In the genomic region with DNA sequence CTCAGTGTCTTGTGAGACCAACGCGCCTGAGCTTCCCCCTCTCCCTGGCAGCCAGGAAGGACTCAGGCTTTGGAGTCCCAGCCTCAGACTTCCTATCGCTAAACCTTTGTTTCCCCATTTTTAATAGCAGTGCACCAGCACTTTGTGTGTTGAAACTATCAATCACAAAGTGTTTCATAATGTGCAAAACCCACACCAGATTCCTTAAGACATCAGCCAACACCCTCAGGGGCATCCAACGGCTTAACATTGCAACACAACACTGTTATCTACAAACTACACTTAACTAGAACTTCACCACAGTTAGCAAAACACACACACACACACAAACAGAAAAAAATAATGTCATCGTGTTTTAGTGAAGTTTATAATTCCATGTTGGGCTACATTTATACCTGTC, we compare ENCODE assay signal across 25 mouse cellular contexts. TPM values are rescaled to one million over a fixed set of nuclear protein-coding genes. Genes with fewer than 3 reads are reported as not detected.
A peak's percentile ranks its signal among the peaks of the same experiment; 100 is the strongest.
DNase-seq lines count a peak whose midpoint lies in the region; ATAC-seq and TF ChIP-seq lines count a peak whose summit lies in the region.
"Had no signal": no experiment of that assay in that cellular context is flagged by ENCODE, and none has a peak within 500 bp of the region (broad histone marks: within the 10 kb centered on the region; RNA-seq: fewer than 3 reads in every experiment).

No protein-coding gene starts in this region.

- WGBS in heart, embryonic 14.5 days, result 77% methylated on average over 4 of the region's 5 CpGs
- WGBS in heart, embryonic 12.5 days, result 67% methylated on average over 5 of the region's 5 CpGs
- 33% methylated on average over 5 of the region's 5 CpGs for WGBS in thymus, adult 2 months
- 17% methylated on average over 5 of the region's 5 CpGs for WGBS in liver, embryonic 15.5 days (ENCODE audit: insufficient replicate concordance)

- no peak for TF ChIP-seq CTCF in thymus, adult 2 months (IDR thresholded peaks at IDR 0.05; ENCODE audit: borderline replicate concordance, control insufficient read depth, extremely low read depth, insufficient read depth, low read length, poor library complexity)

- no peak for TF ChIP-seq POLR2A in thymus, adult 2 months (IDR thresholded peaks at IDR 0.05; ENCODE audit: control insufficient read depth, extremely low read depth, insufficient read depth, low read length, poor library complexity)

- DNase-seq in thymus, adult 2 months, result no peak
- no peak for DNase-seq in thymus, postnatal 25 days
- no peak for DNase-seq in urinary bladder, postnatal 14 days (ENCODE audit: low spot score)
- DNase-seq: cerebellum, adult 9-11 months; gastrocnemius, postnatal 36 days; heart, postnatal 36 days; kidney, adult 11 months; kidney, postnatal 10 days; right cerebral cortex, adult 18-20 months had no signal

- no peaks in the 10 kb centered on the region for H3K4me1 ChIP-seq in heart, embryonic 14.5 days (ENCODE audit: control insufficient read depth in 2 of 2, insufficient read depth in 2 of 2, low read length in 2 of 2)
- no peaks in the 10 kb centered on the region for H3K4me1 ChIP-seq in heart, embryonic 12.5 days (replicated peaks)
- peaks cover 63% of the 10 kb centered on the region for H3K4me1 ChIP-seq in thymus, adult 2 months (replicated peaks; ENCODE audit: control insufficient read depth, insufficient read depth, low read length)
- H3K4me1 ChIP-seq in liver, embryonic 15.5 days (replicated peaks), result peaks cover 16% of the 10 kb centered on the region
- H3K4me1 ChIP-seq: embryonic facial prominence, embryonic 12.5 days; forebrain, embryonic 15.5 days; limb, embryonic 12.5 days; lung, embryonic 15.5 days; neural tube, embryonic 12.5 days had no signal

- no peak overlapping the region for H3K4me2 ChIP-seq in heart, embryonic 14.5 days (ENCODE audit: low read length)
- H3K4me2 ChIP-seq in heart, embryonic 12.5 days, result no peak overlapping the region
- H3K4me2 ChIP-seq in liver, embryonic 15.5 days, result no peak overlapping the region
- H3K4me2 ChIP-seq: embryonic facial prominence, embryonic 12.5 days; forebrain, embryonic 15.5 days; heart, embryonic 13.5 days; limb, embryonic 12.5 days; lung, embryonic 15.5 days; midbrain, embryonic 12.5 days; neural tube, embryonic 12.5 days had no signal

- ATAC-seq in heart, embryonic 14.5 days (ENCODE audit: insufficient number of reproducible peaks, insufficient read depth, low FRiP score, low read depth), result no peak
- no peak for ATAC-seq in heart, embryonic 12.5 days (ENCODE audit: insufficient number of reproducible peaks, low FRiP score)
- no peak for ATAC-seq in liver, embryonic 15.5 days (ENCODE audit: insufficient read depth)
- ATAC-seq in monocyte, adult 5-6 weeks (replicated peaks; ENCODE audit: insufficient number of reproducible peaks, low FRiP score, low TSS enrichment, poor library complexity, severe bottlenecking), result 0 out of 2 replicates have a peak, but pooled peaks have one; percentile 12
- no peak for ATAC-seq in CD4-positive, CD25-positive, alpha-beta regulatory T cell, adult 4 months
- ATAC-seq: forebrain, embryonic 15.5 days; hindbrain, postnatal 0 days had no signal

- H3K9me3 ChIP-seq in heart, embryonic 14.5 days (ENCODE audit: control insufficient read depth, low read length), result no peaks in the 10 kb centered on the region
- no peaks in the 10 kb centered on the region for H3K9me3 ChIP-seq in heart, embryonic 12.5 days (replicated peaks)
- H3K9me3 ChIP-seq in liver, embryonic 15.5 days (replicated peaks), result no peaks in the 10 kb centered on the region
- H3K9me3 ChIP-seq: embryonic facial prominence, embryonic 12.5 days; forebrain, embryonic 15.5 days; heart, embryonic 13.5 days; limb, embryonic 12.5 days; lung, embryonic 15.5 days; midbrain, embryonic 12.5 days; neural tube, embryonic 12.5 days had no signal

- H3K4me3 ChIP-seq in heart, embryonic 14.5 days (ENCODE audit: control insufficient read depth in 1 of 2, insufficient read depth in 1 of 2, low read depth in 1 of 2, low read length in 2 of 2), result no peak overlapping the region
- no peak overlapping the region for H3K4me3 ChIP-seq in heart, embryonic 12.5 days
- H3K4me3 ChIP-seq in thymus, adult 2 months (ENCODE audit: control insufficient read depth, insufficient read depth, low read length), result no peak overlapping the region
- H3K4me3 ChIP-seq in liver, embryonic 15.5 days (replicated peaks), result no peak overlapping the region
- H3K4me3 ChIP-seq: embryonic facial prominence, embryonic 12.5 days; erythroblast, embryonic 14.5 days; forebrain, embryonic 15.5 days; heart, embryonic 13.5 days; limb, embryonic 12.5 days; lung, embryonic 15.5 days; midbrain, embryonic 12.5 days; neural tube, embryonic 12.5 days had no signal

- H3K9ac ChIP-seq in heart, embryonic 14.5 days (ENCODE audit: low read length), result peak overlapping the region; percentile 25; the same call in 1 of the 2 replicates
- no peak overlapping the region for H3K9ac ChIP-seq in heart, embryonic 12.5 days
- no peak overlapping the region for H3K9ac ChIP-seq in liver, embryonic 15.5 days
- H3K9ac ChIP-seq: embryonic facial prominence, embryonic 12.5 days; forebrain, embryonic 15.5 days; heart, embryonic 13.5 days; limb, embryonic 12.5 days; lung, embryonic 15.5 days; midbrain, embryonic 12.5 days; neural tube, embryonic 12.5 days had no signal

- H3K36me3 ChIP-seq in heart, embryonic 14.5 days (ENCODE audit: control insufficient read depth, insufficient read depth, low read length), result no peaks in the 10 kb centered on the region
- no peaks in the 10 kb centered on the region for H3K36me3 ChIP-seq in heart, embryonic 12.5 days
- no peaks in the 10 kb centered on the region for H3K36me3 ChIP-seq in thymus, adult 2 months (ENCODE audit: control insufficient read depth, insufficient read depth, low read length)
- H3K36me3 ChIP-seq in liver, embryonic 15.5 days (replicated peaks), result no peaks in the 10 kb centered on the region
- H3K36me3 ChIP-seq: forebrain, embryonic 15.5 days; heart, embryonic 13.5 days; lung, embryonic 15.5 days; neural tube, embryonic 12.5 days had no signal

- no peak overlapping the region for H3K27ac ChIP-seq in heart, embryonic 14.5 days (replicated peaks in 1 of 2; ENCODE audit: control insufficient read depth in 1 of 2, insufficient read depth in 1 of 2, low read depth in 2 of 2, low read length in 2 of 2)
- H3K27ac ChIP-seq in heart, embryonic 12.5 days (ENCODE audit: poor library complexity, severe bottlenecking), result no peak overlapping the region
- peak overlapping the region; percentile 99 for H3K27ac ChIP-seq in thymus, adult 2 months (ENCODE audit: control insufficient read depth, insufficient read depth, low read length)
- peak overlapping the region; percentile 49 for H3K27ac ChIP-seq in liver, embryonic 15.5 days (replicated peaks)
- H3K27ac ChIP-seq: embryonic facial prominence, embryonic 12.5 days; forebrain, embryonic 15.5 days; heart, embryonic 13.5 days; hindbrain, postnatal 0 days; limb, embryonic 12.5 days; lung, embryonic 15.5 days; midbrain, embryonic 12.5 days; neural tube, embryonic 12.5 days had no signal

- no peaks in the 10 kb centered on the region for H3K27me3 ChIP-seq in heart, embryonic 14.5 days (ENCODE audit: control insufficient read depth, insufficient read depth, low read length)
- no peaks in the 10 kb centered on the region for H3K27me3 ChIP-seq in heart, embryonic 12.5 days (replicated peaks)
- H3K27me3 ChIP-seq in thymus, adult 2 months (ENCODE audit: control insufficient read depth, insufficient read depth, low read length), result no peaks in the 10 kb centered on the region
- no peaks in the 10 kb centered on the region for H3K27me3 ChIP-seq in liver, embryonic 15.5 days
- H3K27me3 ChIP-seq: CH12.LX; embryonic facial prominence, embryonic 12.5 days; forebrain, embryonic 15.5 days; heart, embryonic 13.5 days; limb, embryonic 12.5 days; lung, embryonic 15.5 days; midbrain, embryonic 12.5 days; neural tube, embryonic 12.5 days had no signal

RNA-seq across cellular contexts. Expression of gene Bckdha, which starts 8.9 kb away (rescaled TPM):
- polyA plus RNA-seq in heart, embryonic 14.5 days (2014; fragmentation: Nextera tagmentation; extraction: Ambion mirVana), result 46.8 and 55.5 TPM in 2 replicates
- polyA plus RNA-seq in heart, embryonic 12.5 days (2016; fragmentation: Nextera tagmentation; extraction: Ambion mirVana), result 48.1 and 52.9 TPM in 2 replicates
- polyA plus RNA-seq in thymus, adult 2 months (2012; rRNA removed), result 166 and 181 TPM in 2 replicates
- 30.2 and 39.3 TPM in 2 replicates for polyA plus RNA-seq in liver, embryonic 15.5 days (2015; fragmentation: Nextera tagmentation; extraction: Ambion mirVana)
- 21.4 to 28.0 TPM (median 26.7 TPM) in 3 replicates for total RNA-seq in monocyte, adult 5-6 weeks (2017)
- polyA plus RNA-seq in CD4-positive, CD25-positive, alpha-beta regulatory T cell, adult 4 months (2017; shearing (Covaris generic)), result 10 to 100 TPM; 16.6 to 27.7 TPM

RNA-seq across cellular contexts. Expression of gene Exosc5, which starts 9.1 kb away (rescaled TPM):
- polyA plus RNA-seq in heart, embryonic 14.5 days (2014; fragmentation: Nextera tagmentation; extraction: Ambion mirVana), result 33.9 and 35.8 TPM in 2 replicates
- 35.3 and 37.2 TPM in 2 replicates for polyA plus RNA-seq in heart, embryonic 12.5 days (2016; fragmentation: Nextera tagmentation; extraction: Ambion mirVana)
- polyA plus RNA-seq in thymus, adult 2 months (2012; rRNA removed), result 141 and 146 TPM in 2 replicates
- 46.1 and 50.8 TPM in 2 replicates for polyA plus RNA-seq in liver, embryonic 15.5 days (2015; fragmentation: Nextera tagmentation; extraction: Ambion mirVana)
- total RNA-seq in monocyte, adult 5-6 weeks (2017), result 20.9 to 26.6 TPM (median 23.0 TPM) in 3 replicates
- polyA plus RNA-seq in CD4-positive, CD25-positive, alpha-beta regulatory T cell, adult 4 months (2017; shearing (Covaris generic)), result 100 to 1,000 TPM in 1 of 2 experiments, 10 to 100 TPM in 1; 97.0 to 157 TPM

RNA-seq across cellular contexts. Expression of gene B3gnt8, which starts 23.4 kb away (rescaled TPM):
- polyA plus RNA-seq in heart, embryonic 14.5 days (2014; fragmentation: Nextera tagmentation; extraction: Ambion mirVana), result 3.2 and 3.5 TPM in 2 replicates
- polyA plus RNA-seq in heart, embryonic 12.5 days (2016; fragmentation: Nextera tagmentation; extraction: Ambion mirVana), result 6.2 and 7.1 TPM in 2 replicates
- 28.7 and 32.8 TPM in 2 replicates for polyA plus RNA-seq in thymus, adult 2 months (2012; rRNA removed)
- 2.7 and 2.8 TPM in 2 replicates for polyA plus RNA-seq in liver, embryonic 15.5 days (2015; fragmentation: Nextera tagmentation; extraction: Ambion mirVana)
- total RNA-seq in monocyte, adult 5-6 weeks (2017), result 3.4 to 9.2 TPM (median 5.4 TPM) in 3 replicates
- polyA plus RNA-seq in CD4-positive, CD25-positive, alpha-beta regulatory T cell, adult 4 months (2017; shearing (Covaris generic)), result under 1 TPM; 0.27 to 0.81 TPM

RNA-seq across cellular contexts. Expression of gene Tmem91, which starts 25.1 kb away (rescaled TPM):
- polyA plus RNA-seq in heart, embryonic 14.5 days (2014; fragmentation: Nextera tagmentation; extraction: Ambion mirVana), result 1.6 and 2.2 TPM in 2 replicates
- 0.86 and 1.1 TPM in 2 replicates for polyA plus RNA-seq in heart, embryonic 12.5 days (2016; fragmentation: Nextera tagmentation; extraction: Ambion mirVana)
- polyA plus RNA-seq in thymus, adult 2 months (2012; rRNA removed), result 1.4 and 2.9 TPM in 2 replicates
- polyA plus RNA-seq in liver, embryonic 15.5 days (2015; fragmentation: Nextera tagmentation; extraction: Ambion mirVana), result 0.96 and 1.0 TPM in 2 replicates
- total RNA-seq in monocyte, adult 5-6 weeks (2017), result 0.29 to 1.2 TPM (median 0.96 TPM) in 3 replicates
- polyA plus RNA-seq in CD4-positive, CD25-positive, alpha-beta regulatory T cell, adult 4 months (2017; shearing (Covaris generic)), result 10 to 100 TPM; 15.2 to 31.5 TPM
- total RNA-seq: adrenal gland, adult 18-20 months; gastrocnemius, postnatal 36 days; heart, postnatal 36 days had no signal

RNA-seq across cellular contexts. Expression of gene Dmac2, which starts 30.6 kb away (rescaled TPM):
- polyA plus RNA-seq in heart, embryonic 14.5 days (2014; fragmentation: Nextera tagmentation; extraction: Ambion mirVana), result 62.7 and 66.3 TPM in 2 replicates
- polyA plus RNA-seq in heart, embryonic 12.5 days (2016; fragmentation: Nextera tagmentation; extraction: Ambion mirVana), result 55.3 and 56.2 TPM in 2 replicates
- polyA plus RNA-seq in thymus, adult 2 months (2012; rRNA removed), result 80.2 and 86.2 TPM in 2 replicates
- 7.9 and 8.6 TPM in 2 replicates for polyA plus RNA-seq in liver, embryonic 15.5 days (2015; fragmentation: Nextera tagmentation; extraction: Ambion mirVana)
- 37.9 to 60.2 TPM (median 48.5 TPM) in 3 replicates for total RNA-seq in monocyte, adult 5-6 weeks (2017)
- polyA plus RNA-seq in CD4-positive, CD25-positive, alpha-beta regulatory T cell, adult 4 months (2017; shearing (Covaris generic)), result 10 to 100 TPM; 44.2 to 66.2 TPM

Comparison
In these comparisons a context has a peak if more than half of its experiments do, and no peak if none do; other contexts are left out.
1. H3K27ac ChIP-seq: peak in thymus, adult 2 months (single experiment) and liver, embryonic 15.5 days (single experiment); none in heart, embryonic 14.5 days (0 of 2) and heart, embryonic 12.5 days (single experiment).